Mouse (Mus musculus): ENCODE measurements around the gene Wdr26.

Wdr26 gene

DNA sequence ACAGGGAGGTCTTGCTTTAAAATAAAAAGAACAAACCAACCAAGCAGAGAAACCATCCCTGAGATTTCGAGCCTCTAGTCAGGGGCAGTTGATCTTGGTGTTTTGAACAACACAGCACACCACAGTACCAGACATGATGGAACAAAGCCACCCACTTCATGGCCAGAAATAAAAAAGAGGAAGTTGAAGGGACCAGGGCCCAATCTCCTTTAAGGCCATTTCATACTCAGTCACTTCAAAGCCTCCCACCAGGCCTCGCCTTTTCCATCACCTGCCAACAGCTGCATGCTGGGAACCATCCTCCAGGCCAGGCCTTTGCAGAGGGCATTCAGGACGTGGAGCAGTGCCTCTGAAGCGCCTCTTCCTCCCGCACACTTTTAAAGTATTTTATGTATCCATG lies 25.5 kb upstream of the Wdr26 start:
- in situ Hi-C loops (cut with MseI, MboI), result no loop called here

DNA sequence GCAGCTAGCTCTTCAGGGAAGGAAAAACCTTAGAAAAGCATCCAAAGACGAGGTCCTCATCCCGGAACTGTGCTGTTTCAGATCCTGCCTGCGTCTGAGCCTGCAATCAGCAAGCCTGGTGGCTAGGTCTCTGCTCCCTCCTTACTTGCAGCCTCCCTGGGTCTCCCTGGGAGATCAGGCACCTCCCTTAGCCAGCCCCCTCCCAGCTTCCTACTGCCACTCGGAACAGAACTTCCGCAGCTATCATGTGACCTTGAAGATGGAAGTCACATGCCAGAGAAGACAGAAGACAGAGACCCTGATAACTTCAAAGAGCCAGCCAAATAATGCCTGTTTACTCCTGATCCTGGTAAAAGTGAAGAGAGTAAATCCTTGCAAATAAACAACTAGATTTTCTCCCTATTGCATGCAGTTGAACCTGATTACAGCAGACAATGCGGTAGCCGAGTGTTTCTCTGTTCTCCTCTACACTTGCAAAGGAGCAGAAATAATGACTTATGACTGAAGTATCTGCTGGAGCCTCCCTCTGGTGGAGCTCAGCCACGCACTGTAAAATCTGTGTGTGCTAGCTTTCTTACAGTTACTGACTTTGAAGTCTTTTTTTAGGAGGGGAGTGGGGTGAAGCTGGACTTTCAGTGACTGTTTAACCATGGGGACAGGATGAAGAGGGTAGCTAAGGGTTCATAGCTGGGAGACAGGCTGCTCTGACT lies 22.7 kb upstream of the Wdr26 start:
- in situ Hi-C loops (cut with MseI, MboI), result no loop called here

DNA sequence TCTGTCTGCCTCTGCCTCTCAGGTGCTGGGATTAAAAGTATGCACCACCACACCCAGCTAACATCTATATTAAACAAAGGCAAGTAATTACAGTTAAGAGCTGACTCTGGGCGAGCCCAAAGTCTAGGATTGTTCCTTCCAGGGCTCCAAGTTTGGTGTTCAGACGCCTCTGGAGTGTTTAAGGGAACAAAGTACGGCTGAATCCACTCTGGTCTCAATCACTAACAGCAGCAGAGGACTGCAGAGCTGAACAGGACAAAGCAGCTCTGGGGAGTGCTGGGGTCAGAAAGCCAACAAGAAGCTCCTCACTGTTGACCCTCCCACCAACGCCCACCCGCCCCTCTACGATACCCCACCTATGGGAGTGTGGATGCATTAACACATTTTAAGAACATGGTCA lies 21.9 kb upstream of the Wdr26 start:
- in situ Hi-C loops (cut with MseI, MboI), result no loop called here

DNA sequence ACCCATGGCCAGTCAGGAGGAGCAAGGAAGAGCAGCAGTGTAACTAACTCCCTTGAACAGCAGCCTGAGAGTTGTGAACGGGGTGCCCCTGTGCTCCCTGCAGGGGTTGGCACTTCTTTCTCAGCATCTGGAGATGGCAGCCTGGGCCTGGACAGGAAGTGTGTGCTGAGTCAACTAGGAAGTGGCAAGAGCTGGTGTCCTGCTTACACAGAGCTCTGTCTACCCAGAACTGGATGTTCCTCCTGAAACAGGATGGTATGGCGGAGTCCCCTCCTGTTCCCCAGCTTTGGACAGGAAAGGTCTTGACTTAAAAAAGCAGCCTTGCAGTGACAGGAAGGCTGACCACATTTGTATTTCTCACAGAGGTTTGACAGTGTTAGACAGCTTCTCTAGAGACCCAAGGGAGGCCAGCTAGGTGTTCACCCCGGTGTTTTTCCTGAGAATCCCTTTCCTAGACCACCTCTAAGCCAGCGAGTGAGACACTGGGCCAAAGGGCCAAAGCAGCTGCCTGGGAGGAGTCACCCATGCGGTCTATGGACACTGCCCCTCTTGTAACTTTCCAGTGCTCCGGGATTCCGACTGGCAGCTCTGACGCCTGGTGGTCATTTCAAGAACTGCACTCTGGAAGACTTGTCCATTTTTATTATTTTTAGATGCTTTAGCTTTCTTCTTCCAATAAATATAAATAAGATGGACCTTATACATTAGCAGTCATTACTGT lies 20.7 kb upstream of the Wdr26 start:
- in situ Hi-C loops (cut with MseI, MboI), result no loop called here

DNA sequence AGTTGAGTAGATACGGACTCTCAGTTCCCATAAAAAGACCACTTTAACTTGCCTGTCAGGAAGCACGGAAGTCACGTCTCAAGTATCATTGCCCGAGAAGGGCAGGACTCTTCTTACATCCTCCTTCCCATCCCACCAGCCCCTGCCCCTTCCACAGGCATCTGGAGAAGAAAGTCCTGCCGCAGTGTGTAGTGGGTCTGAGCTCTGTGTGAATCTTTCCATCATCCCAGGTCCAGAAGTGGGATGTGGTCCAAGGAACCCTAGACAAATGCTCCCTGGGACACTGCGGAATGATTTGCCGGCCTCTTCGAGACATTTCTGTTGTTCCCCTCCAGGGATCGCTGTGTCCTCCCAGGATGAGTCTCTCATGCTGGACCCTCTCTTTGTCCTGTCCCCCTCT lies 20.0 kb upstream of the Wdr26 start:
- in situ Hi-C loops (cut with MseI, MboI), result no loop called here

DNA sequence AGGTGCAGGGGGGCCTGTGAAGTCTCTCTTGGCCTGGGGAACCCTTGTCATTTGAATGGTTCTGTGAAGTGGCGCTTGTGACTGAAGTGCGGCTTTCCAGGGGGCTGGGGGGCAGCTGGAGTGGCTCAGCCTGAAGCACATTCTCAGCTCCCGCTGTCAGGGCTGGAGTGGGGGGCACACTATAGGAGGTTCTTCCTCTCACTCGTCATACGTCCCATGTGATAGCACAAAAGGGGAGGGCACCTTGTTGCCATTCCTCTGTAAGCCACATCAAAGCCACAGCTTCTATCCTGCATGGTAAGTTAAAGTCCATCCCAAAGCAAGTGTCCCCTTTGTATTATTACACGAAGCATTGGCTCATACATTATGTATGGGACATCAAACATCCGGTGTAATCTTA lies 19.5 kb upstream of the Wdr26 start:
- in situ Hi-C loops (cut with MseI, MboI), result no loop called here

DNA sequence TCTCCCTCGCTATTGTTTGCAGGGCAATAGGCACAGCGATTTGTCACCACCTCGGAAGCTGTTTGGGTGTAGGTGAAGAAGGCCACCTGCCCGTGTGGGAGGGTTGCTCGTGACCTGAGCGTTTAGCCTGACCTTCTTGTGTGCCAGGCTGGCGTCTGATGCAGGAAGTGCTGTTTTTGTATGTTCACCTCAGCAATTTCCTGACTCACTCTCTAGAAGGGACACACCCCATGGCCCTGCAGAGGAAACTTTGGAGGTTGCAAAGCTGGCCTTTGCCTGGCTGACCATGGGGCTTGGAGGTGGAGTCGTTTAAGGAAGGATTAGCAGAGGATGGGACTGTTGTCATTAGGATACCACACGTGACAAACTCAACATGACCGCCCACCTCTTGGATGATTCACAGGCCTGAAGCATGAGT lies 18.9 kb upstream of the Wdr26 start:
- in situ Hi-C loops (cut with MseI, MboI), result no loop called here

DNA sequence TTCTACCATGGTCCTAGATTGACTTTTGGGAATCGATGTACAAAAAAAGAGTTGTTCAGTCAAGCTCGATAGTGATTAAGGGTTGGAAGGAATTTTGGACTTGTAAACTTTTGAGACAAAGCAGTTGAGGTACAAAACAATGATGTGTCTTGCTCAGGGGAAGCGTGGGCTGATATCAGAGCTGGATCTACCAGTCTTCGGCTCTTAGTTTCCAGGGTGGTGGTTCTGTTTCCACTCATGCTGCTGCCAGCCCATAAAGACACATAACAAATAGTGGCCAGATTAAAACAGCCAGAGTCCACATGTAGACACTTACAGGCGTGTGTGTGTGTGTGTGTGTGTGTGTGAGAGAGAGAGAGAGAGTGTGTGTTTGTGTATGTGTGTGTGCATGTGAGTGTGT lies 17.2 kb upstream of the Wdr26 start:
- in situ Hi-C loops (cut with MseI, MboI), result no loop called here

DNA sequence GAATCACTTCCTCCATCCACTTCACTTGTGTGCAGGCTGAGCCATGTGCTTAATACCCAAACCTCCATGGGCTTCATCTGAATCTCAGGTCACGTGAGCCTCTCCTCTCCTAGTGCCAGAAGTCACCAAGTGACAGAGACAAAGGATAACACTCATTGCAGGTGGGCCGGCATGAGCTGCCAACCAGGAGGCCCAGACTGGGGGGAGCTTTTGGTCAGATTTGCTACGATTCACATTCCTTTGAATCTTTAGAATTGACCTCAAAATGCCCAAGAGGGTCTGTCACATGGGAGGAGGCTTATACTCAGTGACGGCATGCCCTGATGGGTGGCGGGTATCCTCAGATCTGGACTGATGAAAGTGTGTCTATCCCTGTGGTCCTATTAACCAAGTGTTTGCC lies 16.8 kb upstream of the Wdr26 start:
- in situ Hi-C loops (cut with MseI, MboI), result no loop called here

DNA sequence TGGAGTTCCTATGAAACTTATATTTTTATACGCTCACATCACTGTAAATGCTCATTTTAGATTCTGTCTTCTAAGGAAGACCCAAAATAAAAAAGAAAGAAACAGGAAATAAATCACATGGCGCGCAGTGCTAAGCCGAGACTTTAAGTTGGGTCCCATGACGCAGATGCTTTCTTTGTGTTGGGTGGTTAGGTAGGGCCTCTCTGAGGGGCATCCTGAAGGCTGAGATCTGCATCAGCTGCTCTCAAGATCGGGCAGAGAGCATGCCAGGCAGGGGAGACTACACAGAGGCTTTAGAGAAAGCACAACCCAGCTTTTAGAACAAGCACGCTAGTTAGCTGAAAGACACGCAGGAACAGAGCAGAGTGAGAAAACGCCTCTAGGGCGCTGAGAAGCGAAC lies 16.0 kb upstream of the Wdr26 start:
- in situ Hi-C loops (cut with MseI, MboI), result no loop called here

DNA sequence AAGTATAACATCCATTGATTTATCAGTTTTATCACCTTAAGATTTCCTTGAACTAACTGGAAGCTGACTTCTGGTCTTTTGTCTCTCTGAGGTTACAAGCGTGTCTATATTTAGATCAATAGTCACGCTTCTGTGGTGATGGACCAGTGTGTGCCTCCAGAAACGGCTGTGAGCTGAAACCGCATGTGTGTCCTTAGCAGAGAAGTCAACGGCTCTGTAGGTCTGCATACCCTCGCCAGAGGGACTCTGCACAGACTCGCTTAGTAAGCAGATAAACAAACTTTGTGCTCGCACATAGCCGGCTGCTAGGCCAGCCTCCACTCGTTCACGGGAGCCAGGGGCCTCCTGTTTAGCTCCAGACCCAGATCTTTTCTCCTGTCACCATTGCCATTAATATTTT lies 15.0 kb upstream of the Wdr26 start:
- in situ Hi-C loops (cut with MseI, MboI), result no loop called here

DNA sequence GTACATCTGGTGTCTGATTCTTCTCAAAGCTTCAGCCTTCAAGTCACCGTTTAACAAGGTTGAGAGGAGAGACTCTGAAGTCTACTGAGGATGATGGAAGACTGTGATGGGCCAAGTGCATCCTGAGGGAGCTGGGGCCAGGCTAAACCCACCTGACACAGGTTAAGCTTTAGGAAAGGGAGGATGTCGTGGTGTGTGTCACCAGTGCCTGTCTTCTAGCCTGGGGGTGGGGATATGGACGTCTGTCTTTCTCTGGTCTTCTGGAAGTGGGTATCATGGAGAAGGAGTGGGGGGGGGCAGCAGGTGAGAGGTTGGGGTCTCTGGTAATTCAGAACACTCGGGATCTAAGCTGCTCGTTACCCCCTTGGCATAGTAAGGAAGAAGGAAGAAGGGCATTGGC lies 13.5 kb upstream of the Wdr26 start:
- in situ Hi-C loops (cut with MseI, MboI), result no loop called here

DNA sequence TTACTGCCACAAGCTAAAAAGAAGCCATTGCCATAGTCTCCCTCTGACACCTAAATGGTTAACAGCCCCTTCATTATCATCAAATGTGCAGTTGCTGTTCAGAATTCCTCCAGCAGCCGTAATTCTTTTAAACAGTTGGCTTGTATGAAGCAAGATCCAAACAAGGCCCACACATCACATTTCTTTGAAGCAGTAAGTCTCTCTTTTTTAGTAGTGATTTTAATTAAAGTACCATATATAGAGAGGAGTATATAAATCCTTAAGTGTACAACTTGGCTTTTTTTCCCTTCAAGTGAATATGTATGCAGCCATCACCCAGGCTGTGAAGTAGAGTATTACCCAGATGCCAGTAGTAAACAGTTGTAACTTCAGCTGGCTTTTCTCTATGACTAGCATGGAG lies 10.2 kb upstream of the Wdr26 start:
- in situ Hi-C loops (cut with MseI, MboI), result no loop called here

DNA sequence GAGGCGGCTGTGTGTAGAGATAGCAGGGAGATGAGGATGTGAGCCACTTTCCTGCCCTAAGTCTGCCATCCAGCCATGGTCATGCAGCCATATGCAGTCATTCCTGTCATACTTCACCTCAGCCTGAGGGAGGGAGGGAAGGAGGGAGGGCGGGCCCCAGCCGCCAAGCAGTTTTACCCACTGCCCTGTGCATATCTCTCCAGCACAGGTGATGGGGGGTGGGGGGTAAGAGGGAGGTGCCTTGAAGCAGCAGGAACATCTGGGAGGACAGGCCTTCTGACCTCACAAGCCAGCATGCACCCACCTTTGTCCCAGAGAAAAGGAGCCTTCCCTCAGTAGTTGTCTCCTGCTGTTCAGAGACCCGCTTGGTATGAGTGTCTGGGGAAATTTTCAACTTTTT lies 4.5 kb upstream of the Wdr26 start:
- in situ Hi-C loops (cut with MseI, MboI), result no loop called here

DNA sequence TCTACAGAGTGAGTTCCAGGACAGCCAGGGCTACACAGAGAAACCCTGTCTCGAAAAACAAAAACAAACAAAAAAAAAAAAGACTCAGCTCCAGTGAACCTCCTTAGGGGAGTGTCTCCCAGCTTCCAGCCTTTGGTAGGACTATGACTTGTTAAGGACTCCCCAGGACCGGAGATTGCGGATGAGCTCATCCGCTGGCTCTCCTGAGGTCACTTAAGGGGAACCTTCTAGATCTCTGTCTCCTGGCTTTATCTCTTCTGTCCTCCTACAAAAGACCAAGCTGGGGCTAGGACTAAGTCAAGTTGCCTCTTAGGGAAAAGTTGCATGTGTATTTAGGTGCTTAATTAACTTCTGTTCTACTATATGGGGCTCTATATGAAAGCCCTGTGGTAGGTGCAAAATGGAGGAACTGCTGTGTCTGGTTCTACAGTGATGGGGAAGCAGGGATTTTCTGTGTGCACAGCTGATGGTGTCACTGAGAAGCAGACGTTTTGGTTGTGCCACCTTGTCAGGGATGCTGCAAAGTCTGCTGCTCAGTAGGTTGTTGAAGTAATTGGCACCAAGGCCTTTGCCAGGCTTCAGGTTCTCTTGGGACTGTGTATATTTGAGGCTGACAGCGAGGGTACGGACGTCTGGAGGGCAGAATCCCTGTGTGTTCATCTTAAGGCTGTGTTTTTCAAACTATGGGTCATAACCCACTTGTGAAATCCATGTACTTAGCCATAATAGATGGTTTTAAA lies 2.7 kb upstream of the Wdr26 start:
- in situ Hi-C loops (cut with MseI, MboI), result no loop called here

DNA sequence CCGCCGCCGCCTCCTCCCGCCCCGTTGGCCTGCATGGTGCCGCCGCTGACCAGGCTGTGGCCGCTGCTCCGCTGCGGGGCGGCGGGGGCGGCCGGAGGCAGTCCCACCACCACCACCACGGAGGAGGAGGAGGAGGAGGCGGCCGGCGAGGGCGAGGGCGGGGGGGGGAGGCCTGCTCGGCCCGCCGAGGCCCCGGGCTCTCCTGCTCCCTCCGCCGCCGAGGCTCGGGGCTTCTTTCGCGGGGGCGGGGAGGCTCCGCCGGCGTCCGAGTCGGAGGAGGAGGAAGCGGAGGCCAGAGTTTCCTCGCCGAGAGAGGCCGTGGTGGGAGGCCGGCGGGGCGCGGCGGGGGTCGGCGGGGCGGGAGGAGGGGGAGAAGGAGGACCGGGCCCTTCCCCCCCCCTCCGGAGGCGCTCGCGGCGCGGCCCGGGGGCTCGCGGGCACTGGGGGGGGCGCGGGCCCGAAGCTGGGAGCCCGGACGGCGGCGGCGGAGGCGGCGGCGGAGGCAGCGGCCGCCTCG lies 340 bp downstream of the Wdr26 start:
- in situ Hi-C loops (cut with MseI, MboI), result no loop called here

DNA sequence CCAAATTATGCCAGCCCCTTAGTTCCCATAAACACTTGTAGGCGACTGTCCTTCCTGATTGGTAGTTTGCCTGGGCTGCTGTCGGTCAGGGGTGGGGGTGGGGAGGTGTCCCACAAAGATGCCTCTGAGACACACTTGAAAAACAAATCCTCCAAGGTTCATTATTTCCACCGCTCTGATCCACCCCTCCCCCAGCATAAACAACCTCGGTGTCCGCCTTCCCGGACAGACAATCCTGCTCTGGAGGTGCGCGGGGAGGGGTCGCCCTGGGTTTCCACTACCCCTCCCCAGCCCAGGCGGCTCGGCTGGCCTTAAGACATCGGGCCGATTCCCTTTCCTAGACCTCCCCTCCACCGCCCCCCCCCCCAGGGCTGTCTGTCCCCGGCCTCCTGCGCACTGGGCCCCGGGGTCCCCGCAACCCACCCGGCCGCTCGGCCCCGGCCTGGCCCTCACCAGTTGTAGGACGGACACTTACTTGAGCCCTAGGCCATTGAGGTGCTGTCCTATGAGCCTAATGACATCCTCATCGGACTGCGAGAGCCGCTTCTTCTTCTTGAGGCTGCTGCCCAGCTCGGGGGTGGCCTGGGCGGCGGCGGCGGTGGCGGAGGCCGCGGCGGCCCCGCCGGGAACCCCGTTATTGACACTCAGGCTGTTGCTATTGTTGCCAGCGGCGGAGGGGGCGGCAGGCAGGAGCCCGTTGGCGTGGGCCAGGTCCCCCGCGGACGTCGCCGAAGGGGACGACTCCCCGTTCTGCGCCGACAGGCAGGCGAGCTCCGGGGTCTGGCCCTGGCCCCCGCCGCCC lies 999 bp downstream of the Wdr26 start:
- in situ Hi-C loops (cut with MseI, MboI), result no loop called here

DNA sequence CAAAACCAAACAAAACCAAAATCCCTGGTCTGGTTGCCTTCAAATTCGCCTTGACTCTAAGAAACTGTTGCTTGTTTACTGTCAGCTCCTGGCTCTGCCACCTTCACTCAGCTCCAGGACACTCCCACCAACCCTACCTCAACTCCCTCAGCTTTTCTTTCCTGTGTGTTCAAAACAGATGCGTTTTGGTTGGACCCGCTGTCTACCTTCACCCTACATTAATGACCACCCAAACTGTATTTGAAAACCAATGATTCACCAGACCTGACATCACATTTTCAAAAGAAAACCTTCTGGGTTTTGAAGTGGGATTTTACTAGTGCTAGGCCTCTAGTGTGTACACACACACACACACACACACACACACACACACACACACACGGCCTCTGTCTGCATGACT lies 1.7 kb downstream of the Wdr26 start:
- in situ Hi-C loops (cut with MseI, MboI), result no loop called here

DNA sequence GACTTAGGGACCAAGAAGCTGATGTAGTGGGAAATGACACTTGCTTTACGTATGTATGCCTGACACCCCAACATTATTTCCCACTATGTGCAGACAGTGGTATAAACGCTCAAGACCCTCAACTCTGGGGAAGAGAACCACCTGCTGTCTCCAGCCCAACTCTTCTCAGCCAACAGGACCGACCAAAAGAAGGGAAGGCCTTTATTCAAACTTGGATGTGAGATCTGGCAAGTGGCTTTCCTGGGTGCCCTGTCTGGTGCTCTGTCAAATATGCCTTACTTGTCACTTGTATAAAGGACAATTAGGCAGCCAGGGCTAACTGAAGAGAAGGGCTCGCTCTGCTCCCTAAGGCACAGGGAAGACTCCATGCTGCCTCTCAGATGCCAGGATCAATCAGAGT lies 12.4 kb downstream of the Wdr26 start:
- in situ Hi-C loops (cut with MseI, MboI), result no loop called here

DNA sequence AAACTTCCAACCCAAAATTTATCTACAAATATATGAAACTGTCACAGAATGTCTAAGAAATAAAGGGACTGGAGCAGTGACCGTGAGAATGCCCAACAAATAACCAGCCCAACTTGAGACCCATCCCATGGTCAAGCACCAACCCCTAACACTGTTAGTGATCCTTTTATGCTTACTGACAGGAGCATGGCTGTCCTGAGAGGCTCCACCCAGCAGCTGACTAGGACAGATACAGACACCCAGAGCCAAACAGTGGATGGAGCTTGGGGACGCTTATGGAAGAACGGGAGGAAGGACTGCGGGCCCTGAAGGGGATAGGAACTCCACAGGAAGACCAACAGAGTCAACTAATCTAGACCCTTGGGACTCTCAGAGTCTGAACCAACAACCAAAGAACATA lies 22.9 kb downstream of the Wdr26 start:
- in situ Hi-C loops (cut with MseI, MboI), result no loop called here

DNA sequence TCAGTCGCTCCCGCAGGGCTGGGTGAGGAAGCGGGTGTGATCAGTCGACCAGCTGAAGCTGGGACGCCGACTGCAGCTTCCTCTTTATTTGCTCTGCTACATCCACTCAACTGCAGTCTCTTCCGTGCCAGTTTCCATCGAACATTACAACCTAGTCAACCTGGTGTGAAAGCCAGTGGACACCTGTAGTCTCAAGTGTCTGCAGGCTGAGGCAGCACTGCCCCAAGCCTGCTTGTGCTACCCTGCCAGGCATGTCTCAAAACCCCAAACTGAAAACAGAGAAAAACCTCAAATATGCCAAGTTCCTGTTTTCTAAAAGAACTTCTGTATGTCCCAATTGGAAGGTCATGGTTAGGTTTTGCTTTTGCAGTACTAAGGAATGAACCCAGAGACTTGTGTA lies 41.6 kb downstream of the Wdr26 start:
- in situ Hi-C loops (cut with MseI, MboI), result no loop called here

DNA sequence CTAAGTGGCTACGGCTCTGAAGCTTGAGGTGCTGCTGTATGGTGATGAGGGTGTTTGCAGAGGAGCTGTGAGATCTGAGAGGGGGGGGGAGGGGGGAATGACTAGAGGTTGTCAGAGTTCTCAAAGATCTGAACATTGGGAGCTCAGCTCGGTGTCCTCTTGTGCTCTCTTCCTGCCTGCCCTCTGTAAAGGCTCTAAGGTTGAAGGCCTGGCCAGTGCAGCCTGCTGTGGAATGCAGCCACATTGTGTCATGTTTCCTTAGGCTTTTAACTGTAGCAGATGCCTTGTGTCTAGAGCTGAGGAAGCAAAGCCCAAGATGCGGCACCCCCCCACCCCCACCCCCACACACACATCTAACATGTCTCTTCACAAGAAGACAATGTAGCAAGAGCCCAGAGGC lies 43.4 kb downstream of the Wdr26 start:
- in situ Hi-C loops (cut with MseI, MboI), result no loop called here

Measured in mouse trophoblast stem cell (cell line).